Mouse (Mus musculus) liver, adult 2 months (tissue): ENCODE measurements around the gene Nf2.

Experiments used
- CTCF ChIP-seq: fragments of 200-500 bp; IDR thresholded peaks from 2 replicates; pipeline ENCODE4 v1.5.1; 2011; ENCODE audit warnings: low read depth, low read length, control low read depth
- POLR2A ChIP-seq: fragments of 200-500 bp; IDR thresholded peaks from 2 replicates; pipeline ENCODE4 v1.6.1; 2011; ENCODE audit warnings: low read length, control low read depth; ENCODE audit not compliant: insufficient read depth; ENCODE audit errors: extremely low read depth

DNA sequence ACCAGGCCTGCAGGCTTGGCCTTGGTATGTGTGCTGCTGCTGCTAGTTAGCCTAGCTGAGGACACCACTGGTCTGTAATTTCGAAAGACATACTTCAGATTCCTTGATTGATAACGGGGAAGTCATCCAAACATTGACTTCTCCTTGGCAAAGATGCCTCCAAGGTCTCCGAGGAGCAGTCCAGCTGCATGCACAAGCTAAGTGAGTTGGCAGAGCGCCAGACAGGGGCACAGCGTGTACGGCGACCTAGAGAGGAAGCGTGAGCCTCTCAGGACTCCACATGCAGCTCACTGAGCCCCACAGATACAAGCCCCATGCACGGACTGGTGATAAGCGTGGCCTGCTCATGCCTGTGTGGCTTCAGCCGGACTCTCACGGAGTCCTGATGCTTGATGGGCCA lies 119.7 kb downstream of the Nf2 start:
- TF ChIP-seq CTCF = no peak
- TF ChIP-seq POLR2A = no peak
